Mouse (Mus musculus) thymus, adult 18-20 months (tissue): ENCODE data around the gene Parn.
"Not testable (repeated sequence)": the region's sequence is repeated elsewhere in the genome, so short reads cannot be mapped to it uniquely, and the experiment has no call there.

Experiments
- DNase-seq, 2 experiments: peaks; one replicate each; pipeline ENCODE4 v3.0.0; 2022; ENCODE audit warnings: mixed read lengths in 2 of 2

Parn gene

GRCm38 (mm10) chr16:13667878-13668343 is at the start of gene Parn:
TSS of gene Parn (minus strand) at chr16:13668170.
- DNase-seq = peak; percentile 90 to 93

- DNase-seq = no peak
Measured at GRCm38 (mm10) chr16:13716821-13717553, 49.0 kb upstream of the Parn start.

GRCm38 (mm10) chr16:13714910-13715309 is 46.9 kb upstream of the Parn start:
- no peak for DNase-seq

- no peak for DNase-seq
Measured at GRCm38 (mm10) chr16:13704676-13705075, 36.7 kb upstream of the Parn start.

GRCm38 (mm10) chr16:13702184-13702583 is 34.2 kb upstream of the Parn start:
- DNase-seq = no peak

- no peak for DNase-seq
Measured at GRCm38 (mm10) chr16:13698998-13699397, 31.0 kb upstream of the Parn start.

GRCm38 (mm10) chr16:13678601-13679319 is 10.8 kb upstream of the Parn start:
- DNase-seq = no peak

GRCm38 (mm10) chr16:13674511-13674910 is 6.5 kb upstream of the Parn start:
- DNase-seq = no peak

- DNase-seq = no peak
Measured at GRCm38 (mm10) chr16:13673114-13673513, 5.1 kb upstream of the Parn start.

GRCm38 (mm10) chr16:13672386-13672898 is 4.5 kb upstream of the Parn start:
- peak; percentile 42 to 54 for DNase-seq

GRCm38 (mm10) chr16:13671685-13672385 is 3.9 kb upstream of the Parn start, which contains the start of the genes Bfar and 3110001I22Rik:
TSS of gene Bfar (plus strand) at chr16:13671858.
TSS of gene 3110001I22Rik (plus strand) at chr16:13671929.
- peak; percentile 85 to 87 for DNase-seq

- DNase-seq = not testable (repeated sequence)
Measured at GRCm38 (mm10) chr16:13670896-13671295, 2.9 kb upstream of the Parn start.

GRCm38 (mm10) chr16:13669282-13669681 is 1.3 kb upstream of the Parn start:
- DNase-seq = no peak

GRCm38 (mm10) chr16:13668402-13669108 is 585 bp upstream of the Parn start:
- DNase-seq = peak in 1 of 2 experiments; percentile 8

- DNase-seq = no peak
Measured at GRCm38 (mm10) chr16:13660736-13661135, 7.2 kb downstream of the Parn start.

GRCm38 (mm10) chr16:13658886-13659285 is 9.1 kb downstream of the Parn start:
- DNase-seq = no peak

- DNase-seq = no peak
Measured at GRCm38 (mm10) chr16:13645930-13646329, 22.0 kb downstream of the Parn start.

GRCm38 (mm10) chr16:13644474-13644873 is 23.5 kb downstream of the Parn start:
- DNase-seq = no peak

- DNase-seq = no peak
Measured at GRCm38 (mm10) chr16:13640064-13640463, 27.9 kb downstream of the Parn start.

GRCm38 (mm10) chr16:13639508-13639907 is 28.5 kb downstream of the Parn start:
- DNase-seq = no peak

- DNase-seq = not testable (repeated sequence)
Measured at GRCm38 (mm10) chr16:13638198-13638597, 29.8 kb downstream of the Parn start.

- no peak for DNase-seq
Measured at GRCm38 (mm10) chr16:13628345-13628744, 39.6 kb downstream of the Parn start.
